Mouse (Mus musculus): ENCODE results near the gene Sav1. TPM values are rescaled to one million over a fixed set of nuclear protein-coding genes. Genes with fewer than 3 reads are reported as not detected.

The Sav1 gene
- total RNA-seq, 2 experiments from 2014 or later, result 63.2 to 65.8 TPM

DNA sequence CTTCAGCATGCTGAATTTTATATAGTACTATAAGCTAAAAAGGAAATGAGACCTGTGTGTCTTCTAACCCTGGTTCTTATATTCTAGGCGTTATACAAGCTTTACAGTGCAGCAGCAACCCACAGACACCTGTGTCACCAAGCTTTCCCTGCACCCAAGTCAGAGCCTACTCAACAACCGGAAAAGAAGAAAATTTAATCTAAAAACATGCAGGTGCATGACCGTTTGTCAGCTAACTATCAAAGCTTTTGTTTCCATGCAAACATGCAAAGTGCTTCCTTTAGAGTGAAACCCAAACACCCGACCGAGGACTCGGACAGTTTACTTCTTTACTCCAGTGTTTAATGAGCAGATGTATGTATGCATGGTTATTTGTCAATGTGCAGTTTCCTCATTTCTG is 23.7 kb downstream of the Sav1 start:
- no peak for DNase-seq (ENCODE audit: low spot score in 2 of 2)

DNA sequence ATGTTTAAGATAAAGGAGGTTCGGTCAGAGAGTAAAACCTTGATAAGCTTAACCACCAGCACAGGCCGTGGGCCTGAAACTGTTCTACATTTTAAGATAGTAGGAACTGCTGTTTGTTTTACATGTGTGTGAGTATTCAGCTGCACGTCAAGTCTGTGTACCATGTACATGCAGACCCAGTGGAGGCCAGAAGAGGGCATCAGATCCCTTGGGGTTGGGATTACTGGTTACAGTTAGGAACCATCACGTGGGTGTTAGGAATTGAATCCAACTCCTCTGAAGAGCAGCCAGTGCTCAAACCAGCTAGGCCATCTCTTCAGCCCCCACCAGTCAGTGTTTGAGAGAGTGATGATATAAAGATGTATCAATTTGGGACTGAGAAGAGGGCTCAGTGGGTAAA is 24.3 kb downstream of the Sav1 start:
- peak; percentile 23 to 36 for DNase-seq (ENCODE audit: low spot score in 2 of 2)

DNA sequence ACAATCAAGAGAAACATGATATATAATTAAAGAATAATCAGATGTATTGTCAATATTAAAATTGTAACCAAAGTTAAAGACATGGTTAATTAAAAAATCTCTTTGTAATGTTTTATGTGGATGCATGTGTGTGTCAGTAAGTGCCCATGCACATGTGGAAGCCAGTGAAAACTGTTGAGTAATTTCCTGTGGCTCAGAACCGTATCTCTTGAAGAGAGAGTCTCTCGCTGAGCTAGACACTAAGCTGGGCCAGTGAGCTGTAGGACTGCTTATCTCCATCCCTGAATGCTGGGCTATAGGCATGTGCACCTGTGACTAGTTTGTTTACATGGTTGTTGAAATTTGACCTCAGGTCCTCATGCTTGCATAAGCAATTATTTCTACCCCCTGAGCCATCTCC is 29.4 kb downstream of the Sav1 start:
- no peak for DNase-seq (ENCODE audit: low spot score in 2 of 2)

DNA sequence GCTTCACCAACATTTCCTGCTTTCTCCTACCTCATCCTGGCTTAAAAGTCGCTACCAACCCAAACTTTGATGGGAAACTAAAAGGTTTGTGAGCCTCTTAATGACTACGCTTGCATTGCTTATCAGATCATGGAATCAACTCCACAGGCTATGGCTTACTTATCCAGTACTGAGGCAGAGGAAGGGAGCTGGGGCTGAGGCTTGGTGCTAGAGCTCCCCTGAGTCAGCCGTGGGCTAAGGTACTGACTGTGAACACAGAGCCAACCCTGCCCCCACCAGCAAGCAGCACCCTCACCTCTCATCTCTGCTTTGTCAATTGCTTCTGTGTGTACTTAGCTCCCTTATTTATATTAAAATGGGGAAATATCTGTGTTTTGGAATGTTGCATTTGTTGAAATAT is 39.3 kb downstream of the Sav1 start:
- DNase-seq (ENCODE audit: low spot score in 2 of 2), result no peak

DNA sequence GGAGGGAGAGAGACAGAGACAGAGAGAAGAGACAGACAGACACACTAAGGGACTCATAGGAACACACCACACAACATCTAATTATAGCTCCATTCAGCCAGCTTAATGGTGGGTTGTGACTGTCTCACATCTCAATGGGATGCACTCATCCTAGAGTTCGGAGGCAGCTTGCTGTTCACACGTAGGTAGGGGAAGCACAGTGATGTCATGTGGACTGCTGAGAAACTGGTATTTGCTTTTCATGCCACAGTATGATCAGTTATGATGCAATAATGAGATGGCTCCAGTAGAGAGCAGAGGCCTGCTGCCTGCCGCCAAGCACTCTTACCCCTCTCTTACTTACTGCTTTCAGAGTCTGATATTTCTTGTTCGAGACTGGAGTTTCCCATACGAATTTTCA is 40.9 kb downstream of the Sav1 start:
- DNase-seq (ENCODE audit: low spot score in 2 of 2), result no peak

DNA sequence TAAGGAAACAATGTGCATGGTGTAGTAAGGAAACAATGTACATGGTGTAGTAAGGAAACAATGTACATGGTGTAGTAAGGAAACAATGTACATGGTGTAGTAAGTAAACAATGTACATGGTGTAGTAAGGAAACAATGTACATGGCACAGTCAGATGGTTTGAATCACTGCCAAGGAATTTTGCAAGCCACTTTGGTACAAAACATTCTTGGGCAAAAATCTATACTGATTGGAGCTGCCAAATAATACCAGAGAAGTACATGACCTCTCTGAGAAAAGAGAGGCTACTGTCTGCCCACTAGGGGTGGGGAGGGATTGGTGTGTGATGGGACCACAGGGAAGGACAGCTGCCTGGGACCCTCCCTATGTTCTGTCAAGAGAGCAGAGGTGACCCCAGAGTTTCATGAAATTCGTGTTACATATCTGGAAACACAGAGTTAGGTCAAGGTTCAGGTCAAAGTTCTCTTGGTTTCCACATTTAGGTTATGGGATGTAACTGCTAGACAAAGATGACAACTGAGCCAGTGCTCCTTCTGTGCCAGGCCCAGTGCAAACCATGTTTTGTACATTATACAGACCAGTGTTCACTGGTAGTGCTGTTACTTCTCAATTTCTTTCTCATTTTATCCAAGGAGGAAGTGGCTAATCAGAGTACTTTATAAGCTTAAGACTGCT is 45.0 kb downstream of the Sav1 start:
- no peak for DNase-seq (ENCODE audit: low spot score in 2 of 2)

DNA sequence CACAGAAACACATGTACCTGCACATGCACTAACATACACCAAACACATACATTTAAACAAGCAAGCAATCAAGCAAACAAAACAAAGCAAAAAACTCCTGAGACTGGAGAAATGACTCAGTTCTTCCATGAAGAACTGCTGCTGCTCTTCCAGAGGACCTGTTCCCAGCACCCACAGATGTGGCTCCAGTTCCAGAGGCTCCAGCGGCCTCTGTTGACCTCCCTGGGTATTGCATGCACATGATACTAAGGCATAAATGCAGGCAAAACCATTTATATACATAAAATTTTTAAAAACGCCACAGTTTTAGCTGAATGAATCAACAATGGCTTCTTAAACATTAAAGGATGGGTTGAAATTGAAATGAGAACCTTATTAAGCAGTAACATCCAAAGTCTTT is 47.5 kb downstream of the Sav1 start:
- DNase-seq (ENCODE audit: low spot score in 2 of 2), result no peak

DNA sequence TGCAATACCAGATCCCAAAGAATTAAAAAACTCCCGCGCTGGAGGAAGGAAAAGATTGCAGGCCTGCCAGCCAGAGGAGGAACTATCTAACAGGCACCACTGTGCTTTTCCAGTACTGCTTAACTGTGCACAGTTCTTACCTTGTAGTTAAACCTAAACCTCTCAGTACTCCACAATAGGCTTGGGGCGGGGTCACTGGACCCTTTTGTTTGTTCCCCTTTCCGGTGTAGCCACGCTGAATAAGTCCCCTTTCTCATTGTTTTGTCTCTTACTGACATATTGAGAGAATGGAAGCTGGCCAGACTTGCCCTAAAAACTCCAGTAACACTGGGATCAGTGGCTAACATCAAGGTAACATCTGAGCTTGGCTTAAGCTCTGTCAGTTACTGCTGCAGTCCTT is 49.1 kb downstream of the Sav1 start:
- no peak for DNase-seq (ENCODE audit: low spot score in 2 of 2)

DNA sequence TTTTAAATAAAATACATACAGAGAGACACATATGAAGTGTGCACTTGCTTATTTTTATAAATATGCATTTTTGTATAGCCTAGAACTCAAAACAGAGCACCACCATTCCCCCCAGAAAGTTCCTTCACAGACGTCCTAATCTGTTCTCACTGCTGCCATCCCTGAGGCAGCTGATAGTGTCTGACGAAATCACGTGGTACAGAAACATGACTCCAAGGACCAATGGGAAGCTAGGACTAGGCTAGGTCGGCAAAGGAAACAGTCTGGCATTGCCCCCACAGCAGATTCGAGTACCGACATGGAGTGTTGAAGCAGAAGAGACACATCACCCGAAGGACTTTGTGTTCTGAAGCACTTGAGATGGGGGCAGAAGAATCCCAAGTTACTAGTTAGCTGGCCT is 60.1 kb downstream of the Sav1 start:
- DNase-seq (ENCODE audit: low spot score in 2 of 2), result no peak

DNA sequence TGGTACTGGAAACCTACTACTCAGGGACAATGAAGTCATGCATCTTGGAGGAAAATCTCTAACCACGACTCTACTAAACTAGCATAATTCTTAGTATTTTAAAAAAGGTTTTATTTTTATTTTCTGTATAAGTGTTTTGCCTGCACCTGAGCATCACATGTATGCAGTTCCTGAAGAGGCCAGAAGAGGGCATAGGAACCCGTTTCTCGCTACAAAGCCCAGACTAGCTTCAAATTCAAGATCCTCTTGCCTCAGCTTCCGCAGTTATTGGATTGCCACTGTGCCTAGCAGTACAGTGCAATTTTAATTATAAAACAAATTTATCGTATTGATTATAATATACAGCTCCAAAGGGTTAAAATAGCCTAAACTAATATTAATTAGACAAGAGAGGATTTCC is 62.8 kb downstream of the Sav1 start:
- peak in 1 of 2 experiments; percentile 14 for DNase-seq (ENCODE audit: low spot score in 2 of 2)

DNA sequence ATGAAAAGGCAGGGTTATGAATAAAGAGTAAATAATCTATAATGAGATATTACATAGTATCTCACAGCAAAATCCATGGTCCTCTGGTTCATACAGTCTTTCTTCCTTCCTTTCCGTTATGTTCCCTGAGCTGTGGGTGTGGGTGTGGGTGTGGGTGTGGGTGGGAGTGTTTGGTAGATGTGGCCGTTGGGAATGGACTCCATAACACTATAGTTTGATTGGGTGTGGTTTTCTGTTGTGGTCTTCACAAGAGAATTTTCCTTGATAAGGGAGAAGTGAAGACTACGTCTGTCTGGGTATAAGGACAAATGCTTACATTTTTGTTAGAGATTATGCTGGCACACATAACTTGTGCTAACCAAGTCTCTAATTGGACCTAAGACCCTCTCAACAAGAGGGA is 63.2 kb downstream of the Sav1 start:
- DNase-seq (ENCODE audit: low spot score in 2 of 2), result no peak

DNA sequence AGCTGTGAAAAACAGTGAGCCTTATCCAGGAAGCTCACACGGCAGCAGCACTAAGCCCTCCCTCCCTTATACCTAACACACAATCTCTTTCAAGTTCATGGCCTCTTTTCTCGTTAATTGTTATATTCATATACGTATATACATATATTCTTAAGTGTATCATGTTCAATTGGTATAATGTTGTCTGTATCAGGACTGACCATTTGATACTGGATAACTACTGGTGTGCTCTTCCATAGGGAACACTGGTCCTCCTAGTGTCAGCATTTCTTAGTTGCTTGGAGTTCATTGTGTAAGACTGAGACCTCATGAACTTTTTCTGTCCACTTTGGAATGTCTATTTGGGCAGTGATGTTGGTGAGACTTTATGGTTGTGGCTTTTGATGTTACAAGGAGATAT is 63.7 kb downstream of the Sav1 start:
- no peak for DNase-seq (ENCODE audit: low spot score in 2 of 2)

DNA sequence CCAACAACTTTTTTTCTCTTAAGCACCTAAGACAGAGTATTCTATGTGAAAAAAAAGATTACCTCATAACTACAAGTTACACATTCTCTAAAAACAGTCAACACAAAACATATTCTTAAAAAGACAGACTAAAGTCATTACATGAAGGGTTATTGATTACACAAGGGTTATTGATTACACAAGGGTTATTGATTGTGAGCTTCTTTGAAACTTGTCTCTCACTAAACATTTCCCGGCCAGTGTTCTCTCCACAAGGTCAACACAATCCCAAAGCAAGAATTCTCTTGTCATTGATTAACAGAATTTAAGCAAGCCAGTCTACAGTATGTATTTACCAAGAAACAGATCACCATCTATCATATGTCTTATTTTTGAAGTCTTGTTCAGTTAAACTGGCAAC is 64.7 kb downstream of the Sav1 start:
- no peak for DNase-seq (ENCODE audit: low spot score in 2 of 2)

DNA sequence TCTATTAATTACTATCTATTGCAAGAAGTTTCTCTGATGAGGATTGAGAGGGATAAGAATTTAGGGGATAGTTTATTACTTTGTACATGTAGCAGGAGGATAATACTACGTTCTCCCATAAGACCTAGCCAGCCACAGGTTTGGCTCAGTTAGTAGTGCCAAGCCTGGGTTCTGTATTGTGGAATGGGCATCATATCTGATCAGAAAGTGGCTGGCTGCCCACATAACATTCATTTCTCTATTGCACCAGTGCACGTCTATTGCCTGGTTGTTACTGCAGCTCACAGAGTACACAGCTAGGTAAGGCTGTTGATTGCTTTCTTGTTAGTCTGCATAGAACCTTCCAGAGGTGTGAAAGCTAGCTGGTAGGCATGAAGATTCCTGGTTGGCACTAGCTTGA is 68.9 kb downstream of the Sav1 start:
- DNase-seq (ENCODE audit: low spot score in 2 of 2), result no peak

Other genes with a start within 250 kb of the Sav1 start
- gene Cdkl1, start 195.7 kb downstream of the Sav1 start, total RNA-seq (2021), result 1 to 10 TPM; 2.0 to 2.9 TPM
- gene Atl1, start 94.4 kb downstream of the Sav1 start, total RNA-seq (2021), result 1 to 10 TPM; 5.6 to 6.2 TPM
- 10 to 100 TPM; 33.7 to 40.4 TPM for gene Map4k5, start 93.8 kb downstream of the Sav1 start, total RNA-seq (2021)
- gene Nin, start 126.7 kb upstream of the Sav1 start, total RNA-seq (2021), result 10 to 100 TPM; 36.7 to 39.8 TPM
- not detected for gene Abhd12b, start 167.1 kb upstream of the Sav1 start, total RNA-seq (2021)
- 1 to 10 TPM; 7.3 to 7.5 TPM for gene Pygl, start 244.5 kb upstream of the Sav1 start, total RNA-seq (2021)